Mouse (Mus musculus): Measurements from ENCODE around the gene Parp11. TPM values are rescaled to one million over a fixed set of nuclear protein-coding genes. Genes with fewer than 3 reads are reported as not detected.

Gene Parp11
- polyA plus RNA-seq, 1 experiment, result 25.4 TPM

- no peak overlapping the region for H3K9ac ChIP-seq (ENCODE audit: low read depth, poor library complexity, severe bottlenecking)
- H3K4me1 ChIP-seq (ENCODE audit: control insufficient read depth, insufficient read depth, low read length), result no peaks in the 10 kb centered on the region
- H3K36me3 ChIP-seq (ENCODE audit: control insufficient read depth, insufficient read depth, low read length, poor library complexity, severe bottlenecking), result no peaks in the 10 kb centered on the region
- no peak for TF ChIP-seq EP300 (IDR thresholded peaks at IDR 0.05; ENCODE audit: insufficient read depth, low read depth, low read length)
- TF ChIP-seq CTCF (IDR thresholded peaks at IDR 0.05; ENCODE audit: low read depth, low read length), result no peak
- no peak for TF ChIP-seq POLR2A (IDR thresholded peaks at IDR 0.05; ENCODE audit: insufficient read depth, low read length)
- H3K27ac ChIP-seq (ENCODE audit: insufficient read depth, low read length), result no peak overlapping the region
- H3K9me3 ChIP-seq (replicated peaks; ENCODE audit: control insufficient read depth, insufficient read depth, low read length, poor library complexity, severe bottlenecking), result no peaks in the 10 kb centered on the region
- H3K27me3 ChIP-seq (ENCODE audit: control insufficient read depth, insufficient read depth, low read length, poor library complexity, severe bottlenecking), result no peaks in the 10 kb centered on the region
- no peak overlapping the region for H3K4me3 ChIP-seq (ENCODE audit: low read depth, low read length)
These were observed 47.1 kb downstream of the Parp11 start for GRCm38 (mm10) chr6:127493750-127494149.

DNA sequence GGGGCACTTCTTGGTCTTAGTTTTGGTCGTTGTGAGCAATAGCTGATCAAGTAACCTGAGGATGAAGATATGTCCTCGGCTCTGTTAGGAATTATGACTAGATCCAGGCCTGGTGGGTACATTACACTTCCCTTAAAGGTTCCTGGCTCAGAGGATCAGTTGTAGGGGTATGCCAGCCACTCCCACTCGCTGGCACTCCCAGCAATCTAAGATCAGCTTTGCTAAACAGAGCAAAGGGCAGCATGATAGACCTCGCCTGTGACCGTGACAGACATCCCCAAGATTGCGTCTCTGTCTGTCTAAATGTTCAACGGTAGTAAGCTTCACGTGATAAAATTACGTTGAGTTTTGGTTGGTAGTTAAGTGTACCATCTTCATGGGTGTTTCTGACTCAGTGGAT is 47.7 kb downstream of the Parp11 start:
- no peak overlapping the region for H3K9ac ChIP-seq (ENCODE audit: low read depth, poor library complexity, severe bottlenecking)
- TF ChIP-seq POLR2A (IDR thresholded peaks at IDR 0.05; ENCODE audit: insufficient read depth, low read length), result no peak
- no peak for TF ChIP-seq CTCF (IDR thresholded peaks at IDR 0.05; ENCODE audit: low read depth, low read length)
- TF ChIP-seq EP300 (IDR thresholded peaks at IDR 0.05; ENCODE audit: insufficient read depth, low read depth, low read length), result no peak
- H3K27ac ChIP-seq (ENCODE audit: insufficient read depth, low read length), result no peak overlapping the region
- H3K9me3 ChIP-seq (replicated peaks; ENCODE audit: control insufficient read depth, insufficient read depth, low read length, poor library complexity, severe bottlenecking), result no peaks in the 10 kb centered on the region
- H3K4me3 ChIP-seq (ENCODE audit: low read depth, low read length), result no peak overlapping the region
- no peaks in the 10 kb centered on the region for H3K4me1 ChIP-seq (ENCODE audit: control insufficient read depth, insufficient read depth, low read length)
- no peaks in the 10 kb centered on the region for H3K36me3 ChIP-seq (ENCODE audit: control insufficient read depth, insufficient read depth, low read length, poor library complexity, severe bottlenecking)
- H3K27me3 ChIP-seq (ENCODE audit: control insufficient read depth, insufficient read depth, low read length, poor library complexity, severe bottlenecking), result no peaks in the 10 kb centered on the region

- TF ChIP-seq EP300 (IDR thresholded peaks at IDR 0.05; ENCODE audit: insufficient read depth, low read depth, low read length) (no peak), CTCF (IDR thresholded peaks at IDR 0.05; ENCODE audit: low read depth, low read length) (no peak), POLR2A (IDR thresholded peaks at IDR 0.05; ENCODE audit: insufficient read depth, low read length) (no peak)
- H3K27me3 ChIP-seq (ENCODE audit: control insufficient read depth, insufficient read depth, low read length, poor library complexity, severe bottlenecking), result no peaks in the 10 kb centered on the region
- H3K9ac ChIP-seq (ENCODE audit: low read depth, poor library complexity, severe bottlenecking), result no peak overlapping the region
- H3K9me3 ChIP-seq (replicated peaks; ENCODE audit: control insufficient read depth, insufficient read depth, low read length, poor library complexity, severe bottlenecking), result no peaks in the 10 kb centered on the region
- no peak overlapping the region for H3K27ac ChIP-seq (ENCODE audit: insufficient read depth, low read length)
- H3K4me3 ChIP-seq (ENCODE audit: low read depth, low read length), result no peak overlapping the region
- H3K4me1 ChIP-seq (ENCODE audit: control insufficient read depth, insufficient read depth, low read length), result no peaks in the 10 kb centered on the region
- H3K36me3 ChIP-seq (ENCODE audit: control insufficient read depth, insufficient read depth, low read length, poor library complexity, severe bottlenecking), result no peaks in the 10 kb centered on the region
These were observed 48.6 kb downstream of the Parp11 start for GRCm38 (mm10) chr6:127495251-127495650.

- Histone ChIP-seq H3K9ac (ENCODE audit: low read depth, poor library complexity, severe bottlenecking) (no peak overlapping the region), H3K4me1 (ENCODE audit: control insufficient read depth, insufficient read depth, low read length) (no peaks in the 10 kb centered on the region), H3K27me3 (ENCODE audit: control insufficient read depth, insufficient read depth, low read length, poor library complexity, severe bottlenecking) (no peaks in the 10 kb centered on the region), H3K9me3 (replicated peaks; ENCODE audit: control insufficient read depth, insufficient read depth, low read length, poor library complexity, severe bottlenecking) (no peaks in the 10 kb centered on the region), H3K4me3 (ENCODE audit: low read depth, low read length) (no peak overlapping the region), H3K36me3 (ENCODE audit: control insufficient read depth, insufficient read depth, low read length, poor library complexity, severe bottlenecking) (no peaks in the 10 kb centered on the region), H3K27ac (ENCODE audit: insufficient read depth, low read length) (no peak overlapping the region)
- no peak for TF ChIP-seq EP300 (IDR thresholded peaks at IDR 0.05; ENCODE audit: insufficient read depth, low read depth, low read length)
- TF ChIP-seq POLR2A (IDR thresholded peaks at IDR 0.05; ENCODE audit: insufficient read depth, low read length), result no peak
- TF ChIP-seq CTCF (IDR thresholded peaks at IDR 0.05; ENCODE audit: low read depth, low read length), result no peak
These were observed 49.2 kb downstream of the Parp11 start for GRCm38 (mm10) chr6:127495876-127496275.

GRCm38 (mm10) chr6:127496841-127497656 is 50.4 kb downstream of the Parp11 start:
- TF ChIP-seq EP300 (IDR thresholded peaks at IDR 0.05; ENCODE audit: insufficient read depth, low read depth, low read length) (no peak), POLR2A (IDR thresholded peaks at IDR 0.05; ENCODE audit: insufficient read depth, low read length) (no peak), CTCF (IDR thresholded peaks at IDR 0.05; ENCODE audit: low read depth, low read length) (no peak)
- Histone ChIP-seq H3K4me1 (ENCODE audit: control insufficient read depth, insufficient read depth, low read length) (no peaks in the 10 kb centered on the region), H3K9me3 (replicated peaks; ENCODE audit: control insufficient read depth, insufficient read depth, low read length, poor library complexity, severe bottlenecking) (no peaks in the 10 kb centered on the region), H3K36me3 (ENCODE audit: control insufficient read depth, insufficient read depth, low read length, poor library complexity, severe bottlenecking) (no peaks in the 10 kb centered on the region), H3K9ac (ENCODE audit: low read depth, poor library complexity, severe bottlenecking) (no peak overlapping the region), H3K27ac (ENCODE audit: insufficient read depth, low read length) (no peak overlapping the region), H3K4me3 (ENCODE audit: low read depth, low read length) (no peak overlapping the region), H3K27me3 (ENCODE audit: control insufficient read depth, insufficient read depth, low read length, poor library complexity, severe bottlenecking) (no peaks in the 10 kb centered on the region)

DNA sequence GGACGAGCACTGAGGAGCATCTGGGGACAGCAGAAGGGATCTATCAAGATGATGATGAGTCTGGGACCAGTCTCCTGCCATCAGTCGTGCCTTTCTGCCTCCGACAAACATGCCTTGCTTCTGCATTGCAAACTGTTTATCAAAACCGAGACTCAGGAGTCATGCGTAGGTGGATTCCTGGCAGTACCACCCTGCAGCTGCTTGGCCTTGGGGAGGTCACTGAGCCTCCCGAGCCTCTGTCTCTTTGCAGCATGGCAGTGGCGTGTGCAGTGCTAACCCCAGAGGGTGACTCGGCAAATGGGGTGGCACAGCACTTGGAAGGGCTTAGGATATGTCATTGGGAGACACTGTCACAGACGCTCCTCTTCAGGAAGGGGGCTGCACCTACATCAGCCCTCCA is 53.5 kb downstream of the Parp11 start:
- no peak overlapping the region for H3K27ac ChIP-seq (ENCODE audit: insufficient read depth, low read length)
- TF ChIP-seq EP300 (IDR thresholded peaks at IDR 0.05; ENCODE audit: insufficient read depth, low read depth, low read length) (no peak), POLR2A (IDR thresholded peaks at IDR 0.05; ENCODE audit: insufficient read depth, low read length) (no peak), CTCF (IDR thresholded peaks at IDR 0.05; ENCODE audit: low read depth, low read length) (no peak)

More for the DNA sequence above, 53.5 kb downstream of the Parp11 start:
- Histone ChIP-seq H3K9ac (ENCODE audit: low read depth, poor library complexity, severe bottlenecking) (no peak overlapping the region), H3K4me3 (ENCODE audit: low read depth, low read length) (no peak overlapping the region), H3K27me3 (ENCODE audit: control insufficient read depth, insufficient read depth, low read length, poor library complexity, severe bottlenecking) (no peaks in the 10 kb centered on the region), H3K9me3 (replicated peaks; ENCODE audit: control insufficient read depth, insufficient read depth, low read length, poor library complexity, severe bottlenecking) (no peaks in the 10 kb centered on the region), H3K4me1 (ENCODE audit: control insufficient read depth, insufficient read depth, low read length) (no peaks in the 10 kb centered on the region), H3K36me3 (ENCODE audit: control insufficient read depth, insufficient read depth, low read length, poor library complexity, severe bottlenecking) (no peaks in the 10 kb centered on the region)

All from ES-Bruce4 (cell line).